Mouse (Mus musculus) ES-Bruce4 (cell line): Measurements from ENCODE around the gene Myrfl.

Experiments used
- CTCF ChIP-seq: IDR thresholded peaks from one replicate; pipeline ENCODE4 v1.8.1; 2011; ENCODE audit warnings: low read depth, low read length
- POLR2A ChIP-seq: IDR thresholded peaks from one replicate; pipeline ENCODE4 v1.8.1; 2011; ENCODE audit warnings: low read length; ENCODE audit not compliant: insufficient read depth

GRCm38 (mm10) chr10:116853159-116853845 lies 43.4 kb downstream of the Myrfl start:
- TF ChIP-seq CTCF = no peak
- no peak for TF ChIP-seq POLR2A
